In genomic region chr2:162581651-162582050, GRCm38 (mm10) we compare ENCODE assay signal across 26 mouse cellular contexts.
A peak's percentile ranks its signal among the peaks of the same experiment; 100 is the strongest.
DNase-seq lines count a peak whose midpoint lies in the region; ATAC-seq and TF ChIP-seq lines count a peak whose summit lies in the region.
"Had no signal": no experiment of that assay in that cellular context is flagged by ENCODE, and none has a peak within 500 bp of the region (broad histone marks: within the 10 kb centered on the region; RNA-seq: fewer than 3 reads in every experiment).

No protein-coding gene starts in this region.

- H3K4me2 ChIP-seq in heart, embryonic 13.5 days, result peak overlapping the region; percentile 36
- H3K4me2 ChIP-seq in intestine, embryonic 15.5 days (replicated peaks), result no peak overlapping the region
- H3K4me2 ChIP-seq: embryonic facial prominence, embryonic 12.5 days; kidney, embryonic 15.5 days; liver, embryonic 11.5 days; midbrain, embryonic 12.5 days; neural tube, embryonic 12.5 days had no signal

- H3K4me1 ChIP-seq in heart, adult 2 months (ENCODE audit: control insufficient read depth, insufficient read depth, low read length), result no peaks in the 10 kb centered on the region
- peaks cover 17% of the 10 kb centered on the region for H3K4me1 ChIP-seq in heart, embryonic 13.5 days
- no peaks in the 10 kb centered on the region for H3K4me1 ChIP-seq in intestine, embryonic 15.5 days (replicated peaks)
- H3K4me1 ChIP-seq: embryonic facial prominence, embryonic 12.5 days; kidney, embryonic 15.5 days; neural tube, embryonic 12.5 days had no signal

- TF ChIP-seq EP300 in heart, adult 2 months (IDR thresholded peaks at IDR 0.05; ENCODE audit: insufficient read depth, low read depth, low read length), result peak; percentile 61; the same call in 1 of the 2 replicates

- no peaks in the 10 kb centered on the region for H3K9me3 ChIP-seq in heart, embryonic 13.5 days
- no peaks in the 10 kb centered on the region for H3K9me3 ChIP-seq in intestine, embryonic 15.5 days
- H3K9me3 ChIP-seq: embryonic facial prominence, embryonic 12.5 days; kidney, embryonic 15.5 days; midbrain, embryonic 12.5 days; neural tube, embryonic 12.5 days had no signal

- H3K27me3 ChIP-seq in heart, adult 2 months (ENCODE audit: control insufficient read depth, insufficient read depth, low read length), result no peaks in the 10 kb centered on the region
- H3K27me3 ChIP-seq in heart, embryonic 13.5 days (replicated peaks), result no peaks in the 10 kb centered on the region
- H3K27me3 ChIP-seq in intestine, embryonic 15.5 days (replicated peaks), result no peaks in the 10 kb centered on the region
- H3K27me3 ChIP-seq: embryonic facial prominence, embryonic 12.5 days; kidney, embryonic 15.5 days; midbrain, embryonic 12.5 days; neural tube, embryonic 12.5 days had no signal

- no peaks in the 10 kb centered on the region; the same call in 1 of the 2 replicates for H3K36me3 ChIP-seq in heart, adult 2 months (ENCODE audit: control insufficient read depth, insufficient read depth, low read length)
- no peaks in the 10 kb centered on the region for H3K36me3 ChIP-seq in heart, embryonic 13.5 days
- no peaks in the 10 kb centered on the region for H3K36me3 ChIP-seq in intestine, embryonic 15.5 days
- H3K36me3 ChIP-seq: embryonic facial prominence, embryonic 12.5 days; kidney, embryonic 15.5 days; midbrain, embryonic 12.5 days; neural tube, embryonic 12.5 days had no signal

- H3K27ac ChIP-seq in heart, adult 2 months, result peak overlapping the region; percentile 84
- peak overlapping the region; percentile 77 for H3K27ac ChIP-seq in heart, embryonic 13.5 days (replicated peaks)
- H3K27ac ChIP-seq in intestine, embryonic 15.5 days, result no peak overlapping the region
- H3K27ac ChIP-seq: embryonic facial prominence, embryonic 12.5 days; kidney, embryonic 15.5 days; left cerebral cortex, adult 2 months; midbrain, embryonic 12.5 days; neural tube, embryonic 12.5 days had no signal

- TF ChIP-seq POLR2A in heart, adult 2 months (IDR thresholded peaks at IDR 0.05; ENCODE audit: insufficient read depth, low read depth, low read length), result peak; percentile 45; the same call in 1 of the 2 replicates

- H3K79me2 ChIP-seq in heart, adult 2 months (replicated peaks; ENCODE audit: control insufficient read depth, insufficient read depth, low read length), result no peaks in the 10 kb centered on the region

- no peak overlapping the region for H3K4me3 ChIP-seq in heart, adult 2 months
- no peak overlapping the region for H3K4me3 ChIP-seq in heart, embryonic 13.5 days
- no peak overlapping the region for H3K4me3 ChIP-seq in intestine, embryonic 15.5 days (replicated peaks)
- H3K4me3 ChIP-seq: embryonic facial prominence, embryonic 12.5 days; kidney, embryonic 15.5 days; left cerebral cortex, adult 2 months; midbrain, embryonic 12.5 days; neural tube, embryonic 12.5 days had no signal

- peak; percentile 55 to 71 for DNase-seq in heart, adult 18-20 months
- DNase-seq in heart, adult 2 months, result peak; percentile 18 to 46
- DNase-seq in heart, postnatal 14 days, result peak; percentile 11 to 35
- no peak for DNase-seq in layer of hippocampus, adult 18-20 months (ENCODE audit: low spot score in 2 of 2)
- DNase-seq in right cerebral cortex, postnatal 10 days (ENCODE audit: low spot score in 2 of 2), result no peak
- DNase-seq in left cerebral cortex, adult 18-20 months (ENCODE audit: low spot score in 2 of 2), result no peak
- DNase-seq: adrenal gland, adult 8-10 months; cerebellum, adult 11-12 months; cerebellum, postnatal 14 days; forebrain, postnatal 0 days; gastrocnemius, postnatal 14 days; kidney, adult 11 months; kidney, postnatal 4 days; layer of hippocampus, adult 9-11 months; left cerebral cortex, postnatal 4 days; retina, postnatal 1 day; thymus, postnatal 14 days had no signal

- WGBS in heart, adult 2 months, result 27% methylated on average over 4 of the region's 4 CpGs
- 15% methylated on average over 4 of the region's 4 CpGs for WGBS in heart, embryonic 13.5 days
- WGBS in intestine, embryonic 15.5 days, result 75% methylated on average over 4 of the region's 4 CpGs

- TF ChIP-seq CTCF in heart, adult 2 months (IDR thresholded peaks at IDR 0.05), result no peak

- peak overlapping the region; percentile 59 for H3K9ac ChIP-seq in heart, adult 2 months (ENCODE audit: low read depth, low read length)
- H3K9ac ChIP-seq in heart, embryonic 13.5 days, result no peak overlapping the region
- H3K9ac ChIP-seq in intestine, embryonic 15.5 days, result no peak overlapping the region
- H3K9ac ChIP-seq: embryonic facial prominence, embryonic 12.5 days; forebrain, postnatal 0 days; kidney, embryonic 15.5 days; midbrain, embryonic 12.5 days; neural tube, embryonic 12.5 days had no signal

- intact Hi-C loops in heart, adult 2 months (cut with DNase I), result no loop called here
- intact Hi-C loops in heart, postnatal 14 days (cut with DNase I), result no loop called here

- ATAC-seq in heart, embryonic 13.5 days (ENCODE audit: extremely low read depth, insufficient number of reproducible peaks, low FRiP score, low TSS enrichment), result no peak
- ATAC-seq in intestine, embryonic 15.5 days, result no peak
- ATAC-seq: activated CD4-positive, CD25-positive, alpha-beta regulatory T cell, adult 4 months; forebrain, postnatal 0 days had no signal

Comparison
In these comparisons a context has a peak if more than half of its experiments do, and no peak if none do; other contexts are left out.
1. DNase-seq: peak in heart, adult 18-20 months (2 of 2), heart, adult 2 months (2 of 2) and heart, postnatal 14 days (2 of 2); none in layer of hippocampus, adult 18-20 months (0 of 2), right cerebral cortex, postnatal 10 days (0 of 2) and left cerebral cortex, adult 18-20 months (0 of 2).